Mouse (Mus musculus) testis, adult 10 weeks (tissue): ENCODE data around the gene Vmn1r128. TPM values are rescaled to one million over a fixed set of nuclear protein-coding genes. Genes with fewer than 3 reads are reported as not detected.

Source experiments
- polyA plus RNA-seq: library from polyadenylated mRNA; stranded (reverse); fragments of 350-450 nt; fragmentation: Illumina TruSeq; extraction: RNeasy Lipid Tissue Mini Kit (QIAGEN cat#74804); gene quantifications from one replicate; pipeline ENCODE4 v1.2.3, GENCODE M21; 2014; ENCODE audit warnings: low read depth, low replicate concordance

Vmn1r128 gene
- polyA plus RNA-seq = not detected

GRCm38 (mm10) chr7:21349073-21349472, at the start of gene Vmn1r128:
TSS of gene Vmn1r128 (plus strand) at chr7:21349373.

DNA sequence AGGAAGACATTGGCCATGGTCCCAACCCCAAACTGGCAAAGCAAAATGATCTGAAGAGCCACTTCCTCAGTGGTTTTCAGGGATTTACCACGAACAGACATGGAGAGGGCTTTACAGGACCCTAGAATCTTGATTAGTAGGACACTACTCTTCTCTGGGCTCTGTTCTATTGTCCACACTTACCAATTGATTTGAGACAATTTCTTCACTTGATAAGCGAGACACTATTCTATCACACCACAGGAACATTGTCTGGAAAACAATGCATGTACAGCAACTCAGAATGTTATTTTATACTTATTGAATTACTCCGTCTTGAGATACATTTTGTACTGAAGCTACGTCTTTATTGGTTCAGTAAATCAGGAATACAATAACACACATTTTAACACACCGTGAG, 47.8 kb upstream of the Vmn1r128 start, which contains the start of gene Vmn1r126:
Gene Vmn1r126, minus strand, starts transcription at position 101 of the 400 bp plus-strand sequence.

DNA sequence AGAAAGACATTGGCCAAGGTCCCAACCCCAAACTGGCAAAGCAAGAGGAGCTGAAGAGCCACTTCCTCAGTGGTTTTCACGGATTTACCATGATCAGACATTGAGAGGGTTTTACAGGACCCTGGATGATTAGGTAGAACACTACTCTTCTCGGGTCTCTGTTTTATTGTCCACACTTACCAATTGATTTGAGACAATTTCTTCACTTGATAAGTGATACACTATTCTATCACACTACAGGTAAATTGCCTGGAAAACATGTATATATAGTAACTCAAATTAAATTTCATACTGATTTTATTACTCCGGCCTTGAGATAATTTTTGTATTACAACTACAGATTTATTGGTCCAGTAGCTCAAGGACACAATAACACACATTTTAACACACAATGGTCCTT, 29.4 kb upstream of the Vmn1r128 start, which contains the start of gene Vmn1r127:
Gene Vmn1r127, minus strand, starts transcription at position 101 of the 400 bp plus-strand sequence.

DNA sequence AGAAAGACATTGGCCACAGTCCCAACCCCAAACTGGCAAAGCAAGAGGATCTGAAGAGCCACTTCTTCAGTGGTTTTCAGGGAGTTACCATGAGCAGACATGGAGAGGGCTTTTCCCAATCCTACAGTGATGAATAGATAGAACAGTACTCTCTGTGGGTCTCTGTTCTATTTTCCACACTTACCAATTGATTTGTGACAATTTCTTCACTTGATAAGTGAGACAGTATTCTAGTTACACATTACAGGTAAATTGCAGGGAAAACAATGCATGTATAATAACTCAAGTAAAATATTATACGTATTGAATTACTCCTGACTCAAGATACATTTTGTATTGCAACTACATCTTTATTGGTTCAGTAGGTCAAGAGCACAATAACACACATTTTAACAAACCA, 12.0 kb downstream of the Vmn1r128 start, which contains the start of gene Vmn1r129:
Gene Vmn1r129, minus strand, starts transcription at position 101 of the 400 bp plus-strand sequence.

Other genes with a start within 250 kb of the Vmn1r128 start
- not detected for gene Vmn1r122, start 215.2 kb upstream of the Vmn1r128 start, polyA plus RNA-seq
- not detected for gene Vmn1r123, start 187.2 kb upstream of the Vmn1r128 start, polyA plus RNA-seq
- gene Gm5157, start 158.9 kb upstream of the Vmn1r128 start, polyA plus RNA-seq = not detected
- not detected for gene Vmn1r124, start 88.8 kb upstream of the Vmn1r128 start, polyA plus RNA-seq
- not detected for gene Vmn1r125, start 77.2 kb upstream of the Vmn1r128 start, polyA plus RNA-seq
- gene Vmn1r126, start 47.9 kb upstream of the Vmn1r128 start, polyA plus RNA-seq = not detected
- gene Vmn1r127, start 29.5 kb upstream of the Vmn1r128 start, polyA plus RNA-seq = not detected
- gene Vmn1r129, start 11.9 kb downstream of the Vmn1r128 start, polyA plus RNA-seq = not detected
- not detected for gene Gm6882, start 83.4 kb downstream of the Vmn1r128 start, polyA plus RNA-seq
- not detected for gene Vmn1r130, start 162.4 kb downstream of the Vmn1r128 start, polyA plus RNA-seq
- gene Vmn1r131, start 196.7 kb downstream of the Vmn1r128 start, polyA plus RNA-seq = not detected